Mouse (Mus musculus): Measurements from ENCODE around the gene Npepps.
A peak's percentile ranks its signal among the peaks of the same experiment; 100 is the strongest.
"Not testable (repeated sequence)": the region's sequence is repeated elsewhere in the genome, so short reads cannot be mapped to it uniquely, and the experiment has no call there.

Gene Npepps

GRCm38 (mm10) chr11:97292731-97293130 is 12.3 kb upstream of the Npepps start:
- no peak for DNase-seq (ENCODE audit: low spot score)

- DNase-seq (ENCODE audit: low spot score) = peak; percentile 24
Measured at GRCm38 (mm10) chr11:97289276-97290230, 9.1 kb upstream of the Npepps start.

DNA sequence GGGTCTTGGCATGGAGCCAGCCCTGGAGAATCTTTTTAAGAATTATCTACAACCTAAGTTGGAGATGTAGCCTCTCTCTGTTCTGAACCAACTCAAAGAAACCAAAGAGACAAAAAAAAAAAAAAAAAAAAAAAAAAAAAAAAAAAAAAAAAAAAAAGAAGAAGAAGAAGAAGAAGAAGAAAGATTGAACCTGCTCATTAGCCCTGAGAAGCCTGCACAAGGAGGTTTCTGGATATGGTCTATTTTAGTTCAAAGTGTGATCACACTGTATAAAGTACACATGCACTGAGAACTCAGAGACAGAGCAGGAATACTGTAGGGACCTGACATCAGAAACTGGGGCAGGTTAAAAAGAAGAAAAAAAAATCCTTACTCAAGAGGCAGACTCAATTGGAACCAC is 7.2 kb upstream of the Npepps start:
- DNase-seq (ENCODE audit: low spot score) = no peak

DNA sequence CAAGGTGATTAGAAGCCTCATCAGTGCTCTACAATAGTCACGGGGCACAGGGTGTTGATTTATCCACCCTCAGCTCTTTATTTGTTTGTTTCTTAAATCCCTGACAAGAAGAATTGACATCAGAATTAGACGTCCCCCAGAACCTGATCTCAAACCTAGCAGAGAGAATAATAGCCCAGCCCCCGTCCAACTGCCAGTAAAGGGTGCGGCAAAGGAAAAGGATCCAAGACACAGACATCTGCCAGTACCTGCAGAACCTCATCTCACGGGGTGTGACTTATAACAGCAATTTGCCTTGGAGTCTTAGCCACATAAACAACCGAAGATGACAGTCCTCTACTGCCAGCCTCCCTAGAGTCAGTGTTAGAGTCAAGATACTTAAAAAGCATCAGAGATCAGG is 6.5 kb upstream of the Npepps start:
- no peak for DNase-seq (ENCODE audit: low spot score)

DNA sequence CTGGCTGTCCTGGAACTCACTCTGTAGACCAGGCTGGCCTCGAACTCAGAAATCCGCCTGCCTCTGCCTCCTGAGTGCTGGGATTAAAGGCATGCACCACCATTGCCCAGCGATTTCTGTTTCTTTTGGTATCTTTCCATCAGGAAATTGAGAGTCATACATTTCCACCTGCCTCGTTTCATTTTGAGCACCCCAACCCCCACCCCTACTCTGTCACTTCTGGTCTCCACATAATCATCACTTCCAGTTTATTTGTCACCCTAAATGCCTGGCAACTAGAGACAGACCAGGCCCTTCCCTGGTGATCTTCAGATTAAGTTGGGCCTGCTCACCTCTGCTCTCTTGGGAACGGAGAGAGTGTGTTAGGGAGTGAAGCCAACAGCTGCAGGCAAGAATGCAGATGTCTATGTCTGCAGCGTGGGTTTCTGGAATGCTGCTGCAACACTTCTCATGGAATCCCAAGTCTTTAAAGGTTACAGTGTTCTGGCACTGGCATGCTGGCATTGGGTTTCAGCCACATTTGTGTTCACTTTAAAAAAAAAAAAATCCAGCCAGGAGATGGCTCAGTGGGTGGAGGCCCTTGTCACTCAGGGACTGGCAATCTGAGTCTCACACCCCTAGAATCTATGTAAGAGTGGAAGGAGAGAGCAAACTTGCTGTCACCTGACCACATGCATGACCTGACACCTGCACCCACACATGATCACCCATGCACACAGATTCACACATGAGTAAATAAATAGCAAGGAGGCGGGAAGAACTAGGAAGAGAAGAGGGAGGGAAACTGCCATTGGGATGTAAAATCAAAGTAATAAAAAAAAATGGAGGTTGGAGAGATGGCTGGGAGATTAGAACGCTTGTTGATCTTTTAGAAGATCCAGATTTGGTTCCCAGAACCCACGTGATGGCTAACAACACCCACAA is 5.7 kb upstream of the Npepps start:
- DNase-seq (ENCODE audit: low spot score) = peak; percentile 72

DNA sequence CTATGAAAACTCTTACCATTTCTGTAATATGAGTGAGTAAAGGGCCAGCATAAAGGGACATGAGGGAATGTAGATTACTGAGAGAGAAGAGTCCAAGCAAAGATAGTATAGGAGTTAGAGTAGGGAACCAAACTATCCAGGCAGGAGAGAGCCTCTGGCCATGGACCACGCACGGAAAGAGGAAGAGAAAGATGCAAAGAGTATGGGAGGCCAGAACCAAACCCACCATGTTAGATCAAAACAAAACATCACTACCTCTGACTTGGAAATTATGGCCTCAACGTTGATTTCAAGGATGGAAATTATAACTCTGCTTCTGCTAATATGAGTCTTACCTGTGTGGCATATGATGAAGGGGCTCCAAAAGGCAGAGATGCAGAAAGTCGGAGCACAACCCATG is 4.4 kb upstream of the Npepps start:
- DNase-seq (ENCODE audit: low spot score) = no peak

- peak; percentile 33 for DNase-seq (ENCODE audit: low spot score)
Measured at GRCm38 (mm10) chr11:97282179-97282578, 1.7 kb upstream of the Npepps start.

- peak; percentile 82 for DNase-seq (ENCODE audit: low spot score)
Measured at GRCm38 (mm10) chr11:97279405-97280215, 828 bp downstream of the Npepps start.

- no peak for DNase-seq (ENCODE audit: low spot score)
Measured at GRCm38 (mm10) chr11:97279040-97279404, 1.4 kb downstream of the Npepps start.

DNA sequence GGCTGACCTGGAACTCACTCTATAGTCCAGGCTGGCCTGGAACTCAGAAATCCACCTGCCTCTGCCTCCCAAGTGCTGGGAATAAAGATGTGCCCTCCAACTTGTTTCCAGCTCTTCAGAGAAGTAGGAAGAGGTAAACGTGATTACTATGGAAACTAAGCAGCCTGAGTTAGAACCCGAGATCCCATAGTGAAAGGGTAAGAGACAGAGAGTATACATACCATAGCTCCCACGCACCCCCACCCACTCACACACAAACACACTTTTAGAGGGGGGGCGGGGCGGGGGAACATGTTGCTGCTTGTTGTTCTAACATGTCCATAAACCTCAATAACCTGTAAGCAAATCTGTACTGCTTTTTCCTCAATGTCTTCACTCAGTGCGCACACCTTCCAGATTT is 2.0 kb downstream of the Npepps start:
- DNase-seq (ENCODE audit: low spot score) = no peak

GRCm38 (mm10) chr11:97277166-97277565 is 3.3 kb downstream of the Npepps start:
- DNase-seq (ENCODE audit: low spot score) = no peak

DNA sequence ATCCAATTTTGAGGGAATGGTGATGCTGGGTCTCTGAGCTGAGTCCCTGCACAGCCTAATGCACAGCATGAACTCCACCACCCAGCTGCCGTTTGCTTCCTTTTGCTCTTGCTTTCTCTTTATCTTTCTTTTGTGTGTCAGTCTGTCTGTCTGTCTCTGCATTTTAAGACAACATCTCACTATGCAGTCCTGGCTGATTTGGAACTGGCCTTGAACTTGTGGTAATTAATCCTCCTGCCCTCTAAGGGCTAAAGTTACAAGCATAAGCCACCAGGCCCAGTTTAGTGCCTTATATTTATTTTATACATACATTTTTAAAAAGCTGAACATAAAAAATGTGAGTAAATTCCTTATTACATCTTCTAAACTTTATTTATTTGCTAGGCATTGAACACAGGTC is 4.4 kb downstream of the Npepps start:
- DNase-seq (ENCODE audit: low spot score) = no peak

- DNase-seq (ENCODE audit: low spot score) = no peak
Measured at GRCm38 (mm10) chr11:97275349-97275748, 5.1 kb downstream of the Npepps start.

GRCm38 (mm10) chr11:97274947-97275346 is 5.5 kb downstream of the Npepps start:
- DNase-seq (ENCODE audit: low spot score) = not testable (repeated sequence)

GRCm38 (mm10) chr11:97273613-97274012 is 6.8 kb downstream of the Npepps start:
- DNase-seq (ENCODE audit: low spot score) = no peak

DNA sequence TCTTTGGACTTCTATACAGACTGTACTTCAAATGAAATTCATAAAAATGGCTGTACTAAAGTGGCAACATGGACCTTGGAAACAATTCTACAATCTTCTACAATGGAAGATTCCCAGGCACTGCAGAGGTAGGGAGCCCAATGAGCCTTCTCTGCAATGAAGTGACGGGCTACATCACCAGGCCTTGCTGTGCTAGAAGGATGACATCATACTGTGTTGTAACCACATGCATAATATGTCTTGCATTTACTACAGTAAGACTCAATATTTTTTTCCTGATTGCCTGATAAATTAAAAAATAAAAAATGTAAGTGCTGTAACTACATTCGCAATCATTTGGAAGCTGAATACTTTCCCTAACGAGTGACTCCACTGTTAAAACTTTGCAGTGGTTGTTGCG is 7.6 kb downstream of the Npepps start:
- DNase-seq (ENCODE audit: low spot score) = no peak

- DNase-seq (ENCODE audit: low spot score) = not testable (repeated sequence)
Measured at GRCm38 (mm10) chr11:97270004-97270403, 10.4 kb downstream of the Npepps start.

DNA sequence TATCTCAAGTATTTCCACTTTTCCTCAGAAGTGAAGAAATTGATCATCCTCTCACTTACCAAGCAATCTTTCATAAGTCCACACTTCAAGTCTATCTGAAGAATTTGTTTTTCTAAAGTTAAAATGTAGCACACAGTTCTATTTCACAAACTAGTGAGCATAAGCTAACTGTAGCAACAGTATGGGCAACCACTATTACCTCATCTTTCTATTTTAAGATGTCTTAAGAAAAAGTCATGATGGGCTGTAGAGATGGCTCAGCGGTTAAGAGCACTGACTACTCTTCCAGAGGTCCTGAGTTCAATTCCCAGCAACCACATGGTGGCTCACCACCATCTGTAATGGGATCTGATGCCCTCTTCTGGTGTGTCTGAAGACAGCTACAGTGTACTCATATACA is 13.9 kb downstream of the Npepps start:
- DNase-seq (ENCODE audit: low spot score) = not testable (repeated sequence)

DNA sequence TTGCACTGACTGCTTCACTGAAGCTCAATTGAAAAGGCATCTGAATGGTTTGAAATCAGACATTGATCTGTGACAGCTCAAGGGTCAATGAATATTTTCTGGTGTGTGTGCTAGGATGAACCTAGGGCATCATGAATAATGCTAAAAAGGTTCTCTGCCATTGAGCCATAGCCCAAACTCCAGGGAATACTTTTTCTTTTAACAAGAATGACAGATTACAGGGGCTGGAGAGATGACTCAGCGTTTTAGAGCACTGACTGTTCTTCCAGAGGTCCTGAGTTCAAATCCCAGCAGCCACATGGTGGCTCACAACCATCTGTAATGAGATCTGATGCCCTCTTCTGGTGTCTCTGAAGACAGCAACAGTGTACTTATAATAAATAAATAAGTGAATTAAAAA is 30.8 kb downstream of the Npepps start:
- not testable (repeated sequence) for DNase-seq (ENCODE audit: low spot score)

DNA sequence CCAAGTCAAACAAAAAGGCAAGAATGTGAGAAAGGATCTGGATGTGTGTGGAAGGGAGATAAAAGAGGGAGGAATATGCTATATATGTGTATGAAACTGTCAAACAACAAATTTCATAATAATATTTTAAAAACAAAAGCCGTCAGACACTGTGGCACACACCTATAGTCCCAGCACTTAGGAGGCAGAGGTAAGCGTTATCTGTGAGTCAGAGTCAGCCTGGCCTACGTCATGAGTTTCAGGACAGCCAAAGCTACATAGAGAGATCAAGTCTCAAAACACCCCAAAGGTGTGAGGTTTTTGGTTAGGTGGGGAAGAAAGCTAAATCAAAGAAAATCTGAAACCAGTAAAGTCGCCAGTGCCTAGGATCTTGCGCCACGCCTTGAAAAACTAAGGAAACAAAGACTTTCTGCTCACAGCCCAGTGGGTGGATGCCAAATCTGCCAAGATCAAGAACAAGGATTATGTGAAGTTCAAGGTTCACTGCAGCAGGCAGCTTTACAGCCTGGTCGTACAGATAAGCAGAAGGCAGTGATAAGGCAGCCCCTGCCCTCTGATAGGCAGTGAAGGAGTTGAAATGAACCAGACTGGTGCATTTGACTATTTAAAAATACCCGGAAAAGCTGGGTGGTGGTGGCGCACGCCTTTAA is 33.8 kb downstream of the Npepps start:
- DNase-seq (ENCODE audit: low spot score) = no peak

GRCm38 (mm10) chr11:97241321-97241720 is 39.1 kb downstream of the Npepps start:
- DNase-seq (ENCODE audit: low spot score) = no peak

Measured in MN1 (cell line).